Mouse (Mus musculus) CD4-positive, CD25-positive, alpha-beta regulatory T cell, adult 2 months (primary cell): ENCODE data around the gene Mapkap1.

Source experiments
- DNase-seq: peaks from one replicate; pipeline ENCODE4 v3.0.0-alpha.2; 2012; ENCODE audit warnings: low read depth, low spot score

Gene Mapkap1

GRCm38 (mm10) chr2:34530042-34530441, 123.5 kb downstream of the Mapkap1 start:
- peak; percentile 5 for DNase-seq

- no peak for DNase-seq
Measured at GRCm38 (mm10) chr2:34531801-34532298, 125.3 kb downstream of the Mapkap1 start.

- no peak for DNase-seq
Measured at GRCm38 (mm10) chr2:34532394-34532793, 125.8 kb downstream of the Mapkap1 start.

DNA sequence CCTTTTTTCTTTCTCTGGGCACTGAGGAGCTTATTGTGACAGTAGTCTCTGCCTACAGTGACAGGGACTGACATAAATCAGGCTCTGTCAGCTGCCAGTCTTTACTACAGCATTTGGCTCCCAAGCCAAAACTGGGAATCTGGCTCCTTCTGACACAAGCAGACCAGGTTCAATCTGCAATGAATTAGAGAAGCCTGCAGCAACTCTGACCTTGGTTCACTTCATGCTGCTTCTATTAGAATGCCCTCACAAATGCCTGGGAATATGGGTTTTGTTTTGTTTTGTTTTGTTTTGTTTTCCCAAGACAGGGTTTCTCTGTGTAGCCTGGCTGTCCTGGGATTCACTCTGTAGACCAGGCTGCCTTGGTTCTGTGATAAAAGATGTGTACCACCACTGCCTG, 126.7 kb downstream of the Mapkap1 start:
- no peak for DNase-seq

- no peak for DNase-seq
Measured at GRCm38 (mm10) chr2:34534996-34535395, 128.4 kb downstream of the Mapkap1 start.

GRCm38 (mm10) chr2:34537356-34537755, 130.8 kb downstream of the Mapkap1 start:
- DNase-seq = no peak

DNA sequence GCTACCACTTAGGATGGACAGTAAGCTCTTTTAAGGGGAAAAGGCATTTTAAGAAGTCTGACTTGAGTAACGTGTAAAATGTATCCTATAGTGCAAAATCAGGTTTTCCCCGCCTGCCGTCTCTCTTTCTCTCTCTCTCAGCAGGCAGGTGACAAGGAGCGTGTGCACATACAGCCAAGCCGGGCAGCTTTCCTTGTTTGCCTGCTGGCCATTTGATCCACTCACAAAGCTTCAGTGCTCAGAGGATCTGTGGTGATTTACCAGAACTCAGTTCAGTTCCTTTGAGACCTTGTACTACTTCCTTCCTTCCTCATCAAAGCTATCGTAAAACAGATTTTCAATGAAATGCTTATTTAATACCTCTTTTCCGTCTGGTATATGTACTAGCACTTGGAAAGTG, 137.0 kb downstream of the Mapkap1 start:
- DNase-seq = no peak

GRCm38 (mm10) chr2:34544021-34544420, 137.4 kb downstream of the Mapkap1 start:
- no peak for DNase-seq

- DNase-seq = no peak
Measured at GRCm38 (mm10) chr2:34544646-34545395, 138.2 kb downstream of the Mapkap1 start.

DNA sequence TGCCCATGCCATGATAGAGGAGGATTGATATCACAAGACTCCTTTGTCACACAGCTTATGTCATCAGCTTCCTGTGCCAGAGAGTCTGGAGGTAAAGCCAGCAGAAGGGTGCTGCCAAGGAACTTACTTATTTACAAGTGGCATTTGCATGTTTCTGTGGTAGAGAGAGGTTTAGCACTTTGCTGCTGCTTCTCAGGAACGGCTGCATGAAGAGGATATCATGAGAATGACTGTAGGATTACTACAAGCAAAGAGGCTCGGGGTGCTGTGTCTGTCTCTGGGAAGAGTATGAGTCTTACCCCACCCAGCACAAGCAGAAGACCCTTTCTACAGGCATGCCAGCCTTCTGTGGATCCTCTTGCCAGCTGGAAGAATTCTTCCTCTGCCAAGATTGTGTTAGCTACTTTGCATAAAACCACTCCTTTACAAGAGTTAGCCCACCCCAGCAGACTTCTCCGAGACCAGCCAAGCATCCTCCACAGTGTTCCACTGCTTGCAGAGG, 139.7 kb downstream of the Mapkap1 start:
- DNase-seq = no peak

GRCm38 (mm10) chr2:34547516-34547915, 140.9 kb downstream of the Mapkap1 start:
- no peak for DNase-seq

- no peak for DNase-seq
Measured at GRCm38 (mm10) chr2:34548961-34549360, 142.4 kb downstream of the Mapkap1 start.

DNA sequence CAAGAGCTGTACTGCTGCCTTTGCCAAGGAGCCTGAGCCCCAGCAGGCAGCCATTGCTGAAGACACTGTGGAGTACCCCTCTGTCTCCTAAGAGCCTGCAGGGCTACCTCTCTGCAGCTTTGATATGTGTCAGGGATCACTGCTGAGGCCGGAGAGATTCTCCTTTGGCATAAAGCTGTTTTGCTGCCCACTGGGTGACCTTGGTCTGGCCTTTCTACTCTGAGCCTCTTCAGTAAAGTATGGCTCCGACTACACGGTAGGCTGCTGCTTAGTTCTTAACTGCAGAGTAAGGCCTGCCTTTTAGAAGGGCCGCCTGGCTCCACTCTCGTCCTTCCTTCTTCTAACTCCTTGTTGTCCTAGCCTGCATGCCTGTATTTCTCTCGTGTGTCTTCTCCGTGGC, 142.9 kb downstream of the Mapkap1 start:
- DNase-seq = no peak

GRCm38 (mm10) chr2:34552772-34553171, 146.2 kb downstream of the Mapkap1 start:
- no peak for DNase-seq

- no peak for DNase-seq
Measured at GRCm38 (mm10) chr2:34553580-34554231, 147.1 kb downstream of the Mapkap1 start.

GRCm38 (mm10) chr2:34560146-34560545, 153.6 kb downstream of the Mapkap1 start:
- no peak for DNase-seq

- no peak for DNase-seq
Measured at GRCm38 (mm10) chr2:34563089-34563694, 156.6 kb downstream of the Mapkap1 start.

DNA sequence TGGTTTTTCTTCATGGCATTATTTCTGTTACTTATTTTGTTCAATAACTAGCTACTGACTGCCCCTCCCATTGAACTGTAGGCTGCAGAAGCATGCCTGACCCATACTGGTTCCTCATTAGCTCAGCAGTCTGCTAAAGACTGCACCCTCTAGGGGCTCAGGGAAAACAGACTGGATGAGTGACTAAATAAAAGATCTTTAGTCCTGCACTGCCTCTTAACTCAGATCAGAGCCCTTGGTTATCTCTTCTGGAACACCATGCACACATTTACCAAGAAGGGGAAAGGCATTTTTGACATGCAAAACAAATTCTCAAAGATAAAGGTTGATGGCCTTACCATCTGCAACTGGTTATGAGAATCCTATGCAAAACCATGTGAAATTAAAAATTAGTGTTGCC, 157.3 kb downstream of the Mapkap1 start:
- DNase-seq = no peak

- DNase-seq = no peak
Measured at GRCm38 (mm10) chr2:34566146-34566545, 159.6 kb downstream of the Mapkap1 start.

DNA sequence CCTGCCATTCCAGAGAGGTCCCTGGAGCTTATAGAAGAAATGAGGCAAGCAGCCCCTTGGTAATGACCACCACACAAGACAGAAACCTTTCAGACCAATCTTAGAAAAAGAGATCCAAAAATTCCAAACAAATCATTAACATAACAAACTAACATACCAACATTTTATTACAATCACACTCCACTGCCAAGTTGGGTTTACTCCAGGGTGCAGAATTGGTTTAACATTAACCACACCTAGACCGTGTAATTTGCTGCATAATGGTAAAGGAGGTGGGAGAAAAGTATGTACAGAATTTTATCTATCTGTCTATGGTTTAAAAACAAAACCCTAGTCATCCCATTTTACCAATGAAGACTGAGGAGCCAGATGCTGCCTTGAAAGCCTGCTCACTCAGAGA, 160.0 kb downstream of the Mapkap1 start:
- no peak for DNase-seq

DNA sequence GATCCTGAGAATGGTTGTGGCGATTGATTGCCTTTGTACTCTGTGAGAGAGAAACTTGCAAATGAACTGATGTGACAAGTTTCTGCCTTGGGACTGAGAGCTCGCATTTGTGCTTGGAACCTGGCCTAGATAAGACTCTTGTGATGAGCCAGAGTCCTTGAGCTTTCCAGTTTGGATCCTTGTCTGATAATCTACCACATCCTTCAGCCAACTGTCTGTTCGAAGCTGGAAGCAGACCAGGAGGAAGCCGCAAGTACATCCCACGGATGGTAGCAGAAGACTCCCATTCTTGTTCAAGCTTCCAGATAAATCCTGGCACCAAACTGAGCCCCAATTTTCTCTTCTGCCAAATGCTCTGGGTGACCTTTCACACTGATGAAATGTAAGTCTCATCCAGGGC, 162.6 kb downstream of the Mapkap1 start:
- DNase-seq = no peak

- DNase-seq = no peak
Measured at GRCm38 (mm10) chr2:34570378-34570777, 163.8 kb downstream of the Mapkap1 start.
